Mouse (Mus musculus): ENCODE measurements around the gene Ubap1l. TPM values are rescaled to one million over a fixed set of nuclear protein-coding genes. Genes with fewer than 3 reads are reported as not detected.

Gene Ubap1l
- polyA plus RNA-seq, 1 experiment from 2014 or later = 0.08 TPM

- Histone ChIP-seq H3K27ac (peak overlapping the region; percentile 99), H3K9ac (ENCODE audit: low read depth, low read length) (peak overlapping the region; percentile 99), H3K9me3 (replicated peaks; ENCODE audit: low read length) (no peaks in the 10 kb centered on the region), H3K4me2 (ENCODE audit: low read length) (peak overlapping the region; percentile 76), H3K4me3 (replicated peaks; ENCODE audit: low read depth, low read length) (peak overlapping the region; percentile 99), H3K36me3 (ENCODE audit: insufficient read depth, low read length) (no peaks in the 10 kb centered on the region), H3K27me3 (ENCODE audit: insufficient read depth, low read length) (no peaks in the 10 kb centered on the region), H3K4me1 (replicated peaks; ENCODE audit: insufficient read depth, low read length) (peaks cover 6% of the 10 kb centered on the region; the same call in 1 of the 2 replicates)
- ATAC-seq (replicated peaks; ENCODE audit: low FRiP score, low read depth) = no peak
- no peak for DNase-seq (ENCODE audit: low spot score)
- no peak for TF ChIP-seq CTCF (IDR thresholded peaks at IDR 0.05; ENCODE audit: low read depth)
- WGBS = 40% methylated on average over 8 of the region's 8 CpGs
These were observed 13.6 kb upstream of the Ubap1l start for GRCm38 (mm10) chr9:65347112-65347850.

- H3K27me3 ChIP-seq (ENCODE audit: insufficient read depth, low read length) = no peaks in the 10 kb centered on the region
- H3K36me3 ChIP-seq (ENCODE audit: insufficient read depth, low read length) = peaks cover 33% of the 10 kb centered on the region
- TF ChIP-seq CTCF (IDR thresholded peaks at IDR 0.05; ENCODE audit: low read depth) = no peak
- no peaks in the 10 kb centered on the region for H3K4me1 ChIP-seq (replicated peaks; ENCODE audit: insufficient read depth, low read length)
- ATAC-seq (replicated peaks; ENCODE audit: low FRiP score, low read depth) = no peak
- no peaks in the 10 kb centered on the region for H3K9me3 ChIP-seq (replicated peaks; ENCODE audit: low read length)
- no peak overlapping the region for H3K4me3 ChIP-seq (replicated peaks; ENCODE audit: low read depth, low read length)
- H3K27ac ChIP-seq = no peak overlapping the region
- H3K9ac ChIP-seq (ENCODE audit: low read depth, low read length) = no peak overlapping the region
- no peak for DNase-seq (ENCODE audit: low spot score)
- H3K4me2 ChIP-seq (ENCODE audit: low read length) = no peak overlapping the region
- 87% methylated on average over 5 of the region's 5 CpGs for WGBS
These were observed 7.6 kb upstream of the Ubap1l start for GRCm38 (mm10) chr9:65353251-65353650.

GRCm38 (mm10) chr9:65356561-65356960 lies 4.3 kb upstream of the Ubap1l start:
- no peak overlapping the region for H3K4me2 ChIP-seq (ENCODE audit: low read length)
- H3K27me3 ChIP-seq (ENCODE audit: insufficient read depth, low read length) = no peaks in the 10 kb centered on the region
- no peak for DNase-seq (ENCODE audit: low spot score)
- no peak overlapping the region for H3K9ac ChIP-seq (ENCODE audit: low read depth, low read length)
- H3K27ac ChIP-seq = no peak overlapping the region
- no peaks in the 10 kb centered on the region for H3K9me3 ChIP-seq (replicated peaks; ENCODE audit: low read length)
- TF ChIP-seq CTCF (IDR thresholded peaks at IDR 0.05; ENCODE audit: low read depth) = no peak
- WGBS = 89% methylated on average over 7 of the region's 7 CpGs
- no peaks in the 10 kb centered on the region for H3K4me1 ChIP-seq (replicated peaks; ENCODE audit: insufficient read depth, low read length)
- no peak for ATAC-seq (replicated peaks; ENCODE audit: low FRiP score, low read depth)
- no peak overlapping the region for H3K4me3 ChIP-seq (replicated peaks; ENCODE audit: low read depth, low read length)
- H3K36me3 ChIP-seq (ENCODE audit: insufficient read depth, low read length) = peaks cover 58% of the 10 kb centered on the region

GRCm38 (mm10) chr9:65356971-65357370 lies 3.9 kb upstream of the Ubap1l start:
- H3K4me2 ChIP-seq (ENCODE audit: low read length) = no peak overlapping the region
- H3K27ac ChIP-seq = no peak overlapping the region
- no peak overlapping the region for H3K9ac ChIP-seq (ENCODE audit: low read depth, low read length)
- peaks cover 58% of the 10 kb centered on the region for H3K36me3 ChIP-seq (ENCODE audit: insufficient read depth, low read length)
- no peak for DNase-seq (ENCODE audit: low spot score)
- H3K9me3 ChIP-seq (replicated peaks; ENCODE audit: low read length) = no peaks in the 10 kb centered on the region
- H3K4me3 ChIP-seq (replicated peaks; ENCODE audit: low read depth, low read length) = no peak overlapping the region
- WGBS = 92% methylated on average over 2 of the region's 2 CpGs
- ATAC-seq (replicated peaks; ENCODE audit: low FRiP score, low read depth) = no peak
- H3K4me1 ChIP-seq (replicated peaks; ENCODE audit: insufficient read depth, low read length) = no peaks in the 10 kb centered on the region
- H3K27me3 ChIP-seq (ENCODE audit: insufficient read depth, low read length) = no peaks in the 10 kb centered on the region
- no peak for TF ChIP-seq CTCF (IDR thresholded peaks at IDR 0.05; ENCODE audit: low read depth)

GRCm38 (mm10) chr9:65358956-65359480 lies 1.8 kb upstream of the Ubap1l start:
- Histone ChIP-seq H3K27me3 (ENCODE audit: insufficient read depth, low read length) (no peaks in the 10 kb centered on the region), H3K9ac (ENCODE audit: low read depth, low read length) (no peak overlapping the region), H3K4me2 (ENCODE audit: low read length) (no peak overlapping the region), H3K27ac (no peak overlapping the region), H3K4me3 (replicated peaks; ENCODE audit: low read depth, low read length) (no peak overlapping the region), H3K36me3 (ENCODE audit: insufficient read depth, low read length) (peaks cover 58% of the 10 kb centered on the region), H3K9me3 (replicated peaks; ENCODE audit: low read length) (no peaks in the 10 kb centered on the region), H3K4me1 (replicated peaks; ENCODE audit: insufficient read depth, low read length) (no peaks in the 10 kb centered on the region)
- WGBS = 84% methylated on average over 1 of the region's 1 CpGs
- ATAC-seq (replicated peaks; ENCODE audit: low FRiP score, low read depth) (no peak), DNase-seq (ENCODE audit: low spot score) (no peak)
- no peak for TF ChIP-seq CTCF (IDR thresholded peaks at IDR 0.05; ENCODE audit: low read depth)

- ATAC-seq (replicated peaks; ENCODE audit: low FRiP score, low read depth) = no peak
These were observed 2.8 kb downstream of the Ubap1l start for GRCm38 (mm10) chr9:65363684-65364083.

More at GRCm38 (mm10) chr9:65363684-65364083, 2.8 kb downstream of the Ubap1l start:
- no peak for TF ChIP-seq CTCF (IDR thresholded peaks at IDR 0.05; ENCODE audit: low read depth)
- Histone ChIP-seq H3K9me3 (replicated peaks; ENCODE audit: low read length) (no peaks in the 10 kb centered on the region), H3K36me3 (ENCODE audit: insufficient read depth, low read length) (peaks cover 22% of the 10 kb centered on the region), H3K27me3 (ENCODE audit: insufficient read depth, low read length) (no peaks in the 10 kb centered on the region), H3K4me1 (replicated peaks; ENCODE audit: insufficient read depth, low read length) (no peaks in the 10 kb centered on the region), H3K4me3 (replicated peaks; ENCODE audit: low read depth, low read length) (no peak overlapping the region), H3K9ac (ENCODE audit: low read depth, low read length) (no peak overlapping the region), H3K27ac (no peak overlapping the region), H3K4me2 (ENCODE audit: low read length) (no peak overlapping the region)
- peak; percentile 25 for DNase-seq (ENCODE audit: low spot score)
- 28% methylated on average over 9 of the region's 9 CpGs for WGBS
